Mouse (Mus musculus) fibroblast of lung, adult 2 months (primary cell): ENCODE measurements around the gene Ncam1.
A peak's percentile ranks its signal among the peaks of the same experiment; 100 is the strongest.

Experiments used
- DNase-seq: peaks from one replicate; pipeline ENCODE4 v3.0.0-alpha.2; 2011; ENCODE audit warnings: low read depth

Gene Ncam1

GRCm38 (mm10) chr9:49504658-49505057 lies 294.1 kb downstream of the Ncam1 start:
- peak; percentile 27 for DNase-seq

DNA sequence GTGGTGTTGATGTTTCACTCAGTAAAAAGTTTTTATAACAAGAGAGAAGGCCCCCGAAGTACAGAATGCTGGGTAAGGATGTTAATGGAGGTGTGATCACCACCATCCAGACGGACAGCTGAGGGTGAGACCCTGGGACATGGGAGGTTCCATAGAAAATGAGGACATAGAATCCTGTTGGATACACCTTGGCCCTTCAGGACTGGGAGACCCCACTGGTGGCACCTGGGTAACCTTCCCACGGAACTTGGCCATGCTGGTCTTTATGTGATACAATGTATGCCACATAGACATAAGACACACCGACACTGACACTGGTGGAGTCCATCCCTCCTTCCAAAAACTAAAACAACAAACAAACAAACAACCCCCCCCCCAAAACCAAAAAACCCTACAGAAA lies 296.5 kb downstream of the Ncam1 start:
- DNase-seq: no peak

DNA sequence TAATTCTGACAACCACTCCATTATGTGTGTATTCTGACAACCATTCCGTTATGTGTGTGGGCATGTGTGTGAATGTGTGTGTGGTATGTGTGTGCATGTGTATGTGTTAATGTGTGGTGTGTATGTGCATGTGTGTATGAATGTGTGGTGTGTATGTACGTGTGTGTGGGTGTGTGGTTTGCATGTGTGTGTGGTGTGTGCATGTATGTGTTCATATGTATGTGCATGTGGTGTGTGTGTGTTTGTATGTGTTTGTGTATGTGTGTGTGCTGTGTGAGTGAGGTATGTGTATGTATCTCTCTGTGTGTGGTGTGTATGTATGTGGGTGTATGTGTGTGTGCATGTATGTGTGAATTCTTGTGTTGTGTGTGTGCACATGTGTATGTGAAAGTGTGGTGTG lies 298.8 kb downstream of the Ncam1 start:
- DNase-seq: no peak

DNA sequence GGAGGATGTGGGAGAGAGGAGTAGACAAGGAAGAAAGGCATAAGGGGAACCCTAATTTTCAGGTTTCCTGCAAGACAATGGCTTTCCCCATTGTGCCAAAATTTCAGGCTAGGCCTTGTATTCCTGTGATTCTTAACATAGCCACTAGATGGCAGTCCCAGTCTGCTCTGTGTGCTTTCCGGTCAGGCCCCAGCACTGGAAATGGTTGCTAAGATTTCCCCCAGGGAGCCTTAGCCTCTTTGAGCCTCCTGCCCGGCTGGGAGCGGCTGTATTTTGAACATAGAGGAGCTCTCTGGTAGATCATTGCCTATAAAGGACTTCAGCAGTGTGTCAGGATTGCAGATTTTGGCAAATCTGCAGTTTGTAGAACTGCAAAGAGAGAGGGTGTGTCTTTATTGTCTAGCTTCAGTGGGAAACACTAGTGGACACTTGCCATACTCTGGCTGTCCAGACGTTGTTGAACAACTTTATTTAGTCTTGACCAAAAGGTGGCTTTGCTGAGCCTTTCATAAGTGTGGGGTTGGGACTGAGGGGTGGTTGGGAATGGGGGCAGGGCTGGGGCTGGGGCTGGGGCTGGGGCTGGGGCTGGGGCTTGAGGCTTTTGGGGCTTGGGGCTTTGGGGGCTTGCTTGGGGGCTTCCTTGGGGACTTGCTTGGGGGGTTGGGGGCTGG lies 304.6 kb downstream of the Ncam1 start:
- DNase-seq: peak; percentile 40

DNA sequence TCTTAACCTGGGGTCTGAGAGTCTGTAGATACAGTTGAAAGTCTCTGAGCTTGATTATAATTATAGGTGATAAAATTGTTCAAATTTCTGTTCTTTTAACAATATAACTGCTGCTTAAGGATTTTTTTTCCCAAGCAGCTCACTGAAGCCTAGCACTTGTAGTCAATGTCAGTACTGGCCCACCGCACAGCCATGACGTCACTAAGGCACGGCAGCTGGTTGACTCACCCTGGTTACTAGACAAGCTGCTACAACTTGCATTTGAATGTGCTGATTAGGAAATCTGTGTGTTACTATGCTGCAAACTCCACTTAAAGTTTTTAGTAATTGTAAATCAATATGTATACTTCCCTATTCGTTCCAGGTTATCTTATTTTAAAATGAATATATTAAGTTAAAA lies 308.1 kb downstream of the Ncam1 start:
- DNase-seq: peak; percentile 17

- DNase-seq: peak; percentile 37
Measured at GRCm38 (mm10) chr9:49488912-49489895, 309.5 kb downstream of the Ncam1 start.

- no peak for DNase-seq
Measured at GRCm38 (mm10) chr9:49488258-49488657, 310.5 kb downstream of the Ncam1 start.

- DNase-seq: no peak
Measured at GRCm38 (mm10) chr9:49487657-49487943, 311.1 kb downstream of the Ncam1 start.

- no peak for DNase-seq
Measured at GRCm38 (mm10) chr9:49486805-49487656, 311.7 kb downstream of the Ncam1 start.

GRCm38 (mm10) chr9:49485892-49486311 lies 312.8 kb downstream of the Ncam1 start, which contains the start of gene Ttc12:
Gene Ttc12, minus strand, starts transcription at chr9:49486225.
- peak; percentile 74 for DNase-seq

- DNase-seq: peak; percentile 15
Measured at GRCm38 (mm10) chr9:49485250-49485891, 313.4 kb downstream of the Ncam1 start.

DNA sequence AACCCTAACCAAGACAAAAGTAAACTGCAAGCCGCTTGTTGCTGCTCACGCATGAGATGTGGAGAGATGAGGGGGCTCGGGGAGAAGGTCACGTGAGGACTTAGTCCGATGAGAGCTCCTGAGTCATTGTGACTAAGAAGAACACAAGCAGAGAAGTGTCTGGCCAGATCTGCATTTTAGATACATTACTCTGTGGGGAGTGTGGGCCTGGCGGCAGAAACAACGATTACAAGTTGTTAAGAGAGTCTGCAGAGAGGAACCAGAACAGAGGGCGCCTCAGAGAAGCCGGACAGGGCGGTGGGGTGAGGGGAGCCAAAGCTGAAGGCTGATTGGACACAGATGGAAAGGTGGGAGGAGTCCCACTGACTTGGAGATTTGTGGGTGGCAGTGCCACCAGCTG lies 315.4 kb downstream of the Ncam1 start:
- peak; percentile 25 for DNase-seq

DNA sequence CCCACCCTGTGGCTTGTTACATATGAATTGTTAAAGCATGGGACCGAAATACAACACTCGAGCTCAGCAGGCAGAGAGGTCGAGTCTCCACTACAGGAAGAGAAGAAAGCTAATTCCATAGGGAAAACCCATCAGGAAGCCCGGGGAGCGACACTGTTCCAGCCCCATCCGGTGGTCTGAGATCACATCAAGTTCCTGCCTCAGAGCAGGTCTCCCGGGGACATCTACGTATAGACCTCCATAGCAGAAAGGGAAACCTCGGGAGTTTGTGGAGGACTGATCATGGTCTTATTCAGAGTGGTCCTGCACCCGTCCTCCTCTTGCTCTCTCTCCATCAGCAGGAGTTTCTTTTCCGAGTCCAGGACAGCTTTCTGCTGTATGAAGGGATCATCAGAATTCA lies 326.6 kb downstream of the Ncam1 start:
- DNase-seq: no peak

DNA sequence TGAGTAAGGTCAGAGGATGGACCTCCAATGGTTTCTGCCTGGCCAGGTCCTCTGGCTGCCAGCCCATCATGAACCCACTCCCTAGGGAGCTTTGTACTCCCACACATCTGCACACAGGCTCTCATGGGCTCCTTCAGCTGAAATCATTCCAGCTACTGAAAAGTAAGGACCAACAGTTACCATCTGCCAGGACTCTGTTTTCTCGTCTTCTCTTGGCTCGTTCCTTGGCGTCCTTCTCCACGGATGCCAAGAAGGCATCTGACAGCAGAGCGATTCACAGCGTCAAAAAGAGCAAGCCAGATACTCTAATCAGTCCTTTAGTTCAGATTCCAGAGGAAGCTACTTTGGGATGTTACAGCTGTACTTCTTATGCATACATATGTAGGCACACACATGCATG lies 327.8 kb downstream of the Ncam1 start:
- DNase-seq: no peak

DNA sequence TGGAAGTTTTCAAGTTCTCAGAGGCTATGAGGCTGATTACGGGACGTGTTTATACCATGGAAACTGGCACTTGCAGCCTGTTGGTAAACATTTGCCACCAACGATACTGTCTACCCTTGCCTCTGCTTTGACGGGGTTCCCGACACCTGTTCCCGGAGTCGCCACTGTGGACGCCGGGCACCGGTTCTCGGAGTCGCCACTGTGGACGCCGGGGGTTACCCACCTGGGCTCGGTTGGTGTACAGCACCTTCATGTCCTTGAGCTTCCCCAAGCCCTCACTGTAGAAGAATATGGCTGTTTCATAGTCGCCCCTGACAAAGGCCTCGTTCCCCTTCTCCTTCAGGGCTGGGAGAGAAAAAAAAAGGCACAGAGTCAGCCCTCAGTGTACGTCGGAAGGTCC lies 328.7 kb downstream of the Ncam1 start:
- DNase-seq: no peak

DNA sequence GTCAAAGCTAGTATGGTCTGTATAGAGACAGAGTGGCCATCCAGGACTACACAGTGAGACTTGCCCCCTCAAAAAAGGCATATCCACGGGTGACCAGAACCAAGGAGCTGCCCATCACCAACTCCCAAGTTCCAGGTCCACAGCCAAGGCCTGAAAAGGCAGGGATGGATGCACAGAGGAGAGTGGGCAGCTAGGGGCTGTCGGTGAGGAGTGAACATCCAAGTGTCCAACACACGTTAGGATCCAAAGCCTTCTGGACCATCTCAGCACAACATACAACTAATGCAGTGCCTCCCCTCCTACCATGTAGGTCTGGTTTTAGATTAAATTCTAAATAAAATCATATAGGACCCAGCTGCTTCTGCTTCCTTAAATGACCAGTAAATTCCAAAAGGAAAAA lies 342.6 kb downstream of the Ncam1 start:
- no peak for DNase-seq

DNA sequence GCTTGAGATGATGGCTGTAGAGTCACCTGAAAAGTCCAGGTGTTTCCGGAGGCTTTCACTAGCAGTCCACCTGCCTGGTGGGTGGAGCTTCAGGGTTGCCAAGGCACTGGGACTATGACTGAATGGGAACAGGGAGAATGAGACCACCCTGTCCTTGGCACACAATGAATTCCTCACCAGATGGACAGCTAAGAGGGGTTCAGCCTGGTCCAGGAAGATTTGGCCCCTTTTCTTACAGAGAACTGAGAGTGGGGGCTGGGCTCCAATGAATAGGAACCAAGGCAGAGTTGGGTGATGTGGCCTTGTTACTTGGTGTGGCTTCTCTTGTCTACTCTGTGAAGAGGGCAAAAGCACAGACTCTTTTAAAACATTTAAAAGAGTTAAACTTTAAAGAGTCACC lies 346.3 kb downstream of the Ncam1 start:
- no peak for DNase-seq
